ENCODE assay signal across 22 mouse cellular contexts in genomic region chr1:20856924-20857902, GRCm38 (mm10).
"Had no signal": no experiment of that assay in that cellular context is flagged by ENCODE, and none has a peak within 500 bp of the region (broad histone marks: within the 10 kb centered on the region; RNA-seq: fewer than 3 reads in every experiment).

No protein-coding gene starts in this region.

- H3K4me2 ChIP-seq: limb, embryonic 13.5 days; liver, embryonic 12.5 days; liver, embryonic 15.5 days; midbrain, embryonic 12.5 days; neural tube, embryonic 13.5 days had no signal

- ATAC-seq: hindbrain, postnatal 0 days; inflammation-experienced regulatory T-cells, adult 6 months; liver, embryonic 12.5 days; midbrain, embryonic 16.5 days had no signal

- H3K36me3 ChIP-seq: limb, embryonic 10.5 days; limb, embryonic 13.5 days; liver, embryonic 12.5 days; liver, embryonic 15.5 days; midbrain, embryonic 12.5 days; neural tube, embryonic 13.5 days had no signal

- DNase-seq: kidney, adult 18-20 months; kidney, postnatal 25 days; liver; lung, adult 18-20 months; lung, postnatal 14 days; lung, postnatal 4 days; retina, postnatal 1 day; right cerebral cortex, postnatal 25 days; thymus, adult 2 months; thymus, postnatal 14 days; thymus, postnatal 4 days had no signal

- H3K9me3 ChIP-seq: limb, embryonic 10.5 days; limb, embryonic 13.5 days; liver, embryonic 15.5 days; midbrain, embryonic 12.5 days; neural tube, embryonic 13.5 days had no signal

- H3K27me3 ChIP-seq: limb, embryonic 13.5 days; liver, embryonic 12.5 days; liver, embryonic 15.5 days; midbrain, embryonic 12.5 days; neural tube, embryonic 13.5 days had no signal

- H3K4me1 ChIP-seq: limb, embryonic 10.5 days; limb, embryonic 13.5 days; liver, embryonic 12.5 days; liver, embryonic 15.5 days; midbrain, embryonic 12.5 days; neural tube, embryonic 13.5 days had no signal

- H3K9ac ChIP-seq: limb, embryonic 13.5 days; liver, embryonic 12.5 days; liver, embryonic 15.5 days; midbrain, embryonic 12.5 days; neural tube, embryonic 13.5 days had no signal

- H3K27ac ChIP-seq: hindbrain, postnatal 0 days; kidney, postnatal 0 days; limb, embryonic 10.5 days; limb, embryonic 13.5 days; liver, embryonic 12.5 days; liver, embryonic 15.5 days; midbrain, embryonic 12.5 days; neural tube, embryonic 13.5 days had no signal

- H3K4me3 ChIP-seq: limb, embryonic 10.5 days; limb, embryonic 13.5 days; liver, embryonic 12.5 days; liver, embryonic 15.5 days; midbrain, embryonic 12.5 days; myocyte; neural tube, embryonic 13.5 days had no signal
